Mouse (Mus musculus) cerebellum, adult 9-11 months (tissue): ENCODE measurements around the gene Ctse.
"Not testable (repeated sequence)": the region's sequence is repeated elsewhere in the genome, so short reads cannot be mapped to it uniquely, and the experiment has no call there.

ENCODE experiments used
- DNase-seq: peaks from one replicate; pipeline ENCODE4 v3.0.0; 2022

Ctse gene

GRCm38 (mm10) chr1:131637791-131638540 is at the start of gene Ctse:
Gene Ctse, plus strand, starts transcription at chr1:131638306.
- DNase-seq: no peak

- no peak for DNase-seq
Observed at GRCm38 (mm10) chr1:131598905-131599304, 39.2 kb upstream of the Ctse start, which contains the start of gene Avpr1b. Gene Avpr1b, plus strand, starts transcription at chr1:131599239.

- DNase-seq: no peak
Observed at GRCm38 (mm10) chr1:131600314-131600713, 37.8 kb upstream of the Ctse start.

- DNase-seq: no peak
Observed at GRCm38 (mm10) chr1:131606719-131607118, 31.4 kb upstream of the Ctse start.

GRCm38 (mm10) chr1:131612556-131613155 is 25.4 kb upstream of the Ctse start:
- no peak for DNase-seq

- peak; percentile 24 for DNase-seq
Observed at GRCm38 (mm10) chr1:131613361-131614133, 24.6 kb upstream of the Ctse start.

GRCm38 (mm10) chr1:131614641-131615040 is 23.5 kb upstream of the Ctse start:
- DNase-seq: no peak

GRCm38 (mm10) chr1:131616131-131616530 is 22.0 kb upstream of the Ctse start:
- no peak for DNase-seq

GRCm38 (mm10) chr1:131616546-131617220 is 21.4 kb upstream of the Ctse start:
- DNase-seq: no peak

GRCm38 (mm10) chr1:131618576-131618975 is 19.5 kb upstream of the Ctse start:
- no peak for DNase-seq

GRCm38 (mm10) chr1:131619348-131619747 is 18.8 kb upstream of the Ctse start:
- no peak for DNase-seq

GRCm38 (mm10) chr1:131623644-131624043 is 14.5 kb upstream of the Ctse start:
- DNase-seq: no peak

- no peak for DNase-seq
Observed at GRCm38 (mm10) chr1:131624175-131624835, 13.8 kb upstream of the Ctse start.

GRCm38 (mm10) chr1:131626200-131626599 is 11.9 kb upstream of the Ctse start:
- no peak for DNase-seq

- not testable (repeated sequence) for DNase-seq
Observed at GRCm38 (mm10) chr1:131632216-131632615, 5.9 kb upstream of the Ctse start.

GRCm38 (mm10) chr1:131634495-131634894 is 3.6 kb upstream of the Ctse start:
- no peak for DNase-seq

GRCm38 (mm10) chr1:131638541-131639421 is 675 bp downstream of the Ctse start:
- no peak for DNase-seq

- DNase-seq: no peak
Observed at GRCm38 (mm10) chr1:131640062-131640461, 2.0 kb downstream of the Ctse start.

- DNase-seq: no peak
Observed at GRCm38 (mm10) chr1:131641565-131641964, 3.5 kb downstream of the Ctse start.

- DNase-seq: no peak
Observed at GRCm38 (mm10) chr1:131642251-131642650, 4.1 kb downstream of the Ctse start.

- no peak for DNase-seq
Observed at GRCm38 (mm10) chr1:131652670-131653443, 14.8 kb downstream of the Ctse start.
